Mouse (Mus musculus) heart, adult 8-10 months (tissue): ENCODE results near the gene Clec2d. TPM values are rescaled to one million over a fixed set of nuclear protein-coding genes. Genes with fewer than 3 reads are reported as not detected.
"Not testable (repeated sequence)": the region's sequence is repeated elsewhere in the genome, so short reads cannot be mapped to it uniquely, and the experiment has no call there.

Experiments
- DNase-seq: peaks from one replicate; pipeline ENCODE4 v3.0.0; 2022; ENCODE audit warnings: low spot score
- total RNA-seq, 4 experiments: library from RNA; stranded (reverse); gene quantifications; 2 replicates each; pipeline ENCODE4 v1.2.4; 2022

Clec2d gene
- total RNA-seq, 4 experiments from 2014 or later = 28.4 to 43.3 (median 34.1) TPM

DNA sequence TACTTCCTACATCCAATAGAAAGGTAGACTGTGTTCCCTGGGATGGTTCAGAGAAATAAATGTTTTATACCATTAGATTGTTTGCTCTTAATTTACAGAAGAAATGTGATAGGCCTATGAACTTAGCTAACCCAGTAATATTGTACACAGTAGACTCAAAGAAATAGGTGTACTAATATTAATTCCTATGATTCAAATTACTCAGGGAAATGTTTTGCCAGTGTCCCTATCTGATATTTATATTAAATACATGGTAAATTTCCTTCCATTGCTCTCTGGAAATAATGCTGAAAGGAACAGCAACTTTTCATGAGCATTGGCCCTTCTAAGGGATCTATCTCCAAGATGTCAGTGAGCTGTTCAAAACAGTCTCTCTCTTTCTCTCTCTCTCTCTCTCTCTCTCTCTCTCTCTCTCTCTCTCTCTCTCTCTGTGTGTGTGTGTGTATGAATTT is 6.8 kb downstream of the Clec2d start:
- DNase-seq = no peak

DNA sequence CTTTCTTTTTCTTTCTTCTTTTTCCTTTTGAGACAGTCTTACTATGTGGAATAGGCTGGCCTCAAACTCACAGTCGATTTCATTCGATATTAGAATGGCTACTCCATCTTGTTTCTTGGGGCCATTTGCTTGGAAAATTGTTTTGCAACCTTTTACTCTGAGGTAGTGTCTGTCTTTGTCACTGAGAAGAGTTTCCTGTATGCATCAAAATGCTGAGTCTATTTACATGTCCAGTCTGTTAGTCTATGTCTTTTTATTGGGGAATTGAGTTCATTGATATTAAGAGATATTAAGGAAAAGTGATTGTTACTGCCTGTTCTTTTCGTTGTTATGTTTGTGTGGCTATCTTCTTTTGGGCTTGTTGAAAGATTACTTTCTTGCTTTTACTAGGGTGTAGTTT is 7.4 kb downstream of the Clec2d start:
- not testable (repeated sequence) for DNase-seq

DNA sequence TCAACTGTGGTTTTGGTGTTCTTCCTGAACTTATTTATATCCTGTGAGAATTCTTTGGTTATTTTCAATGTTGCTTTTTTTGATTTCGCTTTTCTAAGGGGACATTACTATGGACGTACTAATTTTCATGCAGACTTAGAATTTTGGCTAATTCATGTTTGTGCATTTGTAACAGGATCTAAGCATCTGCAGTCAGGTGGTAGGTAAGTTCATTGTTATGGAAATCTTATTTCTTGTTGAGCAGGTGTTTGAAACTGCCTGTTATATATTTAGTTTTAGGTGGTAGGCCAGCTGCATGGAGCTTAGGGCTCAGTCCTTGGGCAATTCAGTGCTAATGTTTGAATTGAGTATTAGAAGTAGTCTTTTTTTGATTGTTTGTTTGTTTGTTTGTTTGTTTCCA is 13.0 kb downstream of the Clec2d start:
- no peak for DNase-seq

DNA sequence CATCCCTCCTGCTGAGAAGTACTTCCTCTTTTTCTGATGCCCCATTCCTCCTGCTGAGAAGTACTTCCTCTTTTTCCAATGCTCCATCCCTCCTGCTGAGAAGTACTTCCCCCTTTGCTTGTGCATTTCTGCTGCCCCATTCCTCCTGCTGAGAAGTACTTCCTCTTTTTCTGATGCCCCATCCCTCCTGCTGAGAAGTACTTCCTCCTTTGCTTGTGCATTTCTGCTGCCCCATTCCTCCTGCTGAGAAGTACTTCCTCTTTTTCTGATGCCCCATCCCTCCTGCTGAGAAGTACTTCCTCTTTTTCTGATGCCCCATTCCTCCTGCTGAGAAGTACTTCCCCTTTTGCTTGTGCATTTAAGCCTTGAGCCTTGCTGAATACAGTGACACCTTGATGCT is 19.7 kb downstream of the Clec2d start:
- not testable (repeated sequence) for DNase-seq

DNA sequence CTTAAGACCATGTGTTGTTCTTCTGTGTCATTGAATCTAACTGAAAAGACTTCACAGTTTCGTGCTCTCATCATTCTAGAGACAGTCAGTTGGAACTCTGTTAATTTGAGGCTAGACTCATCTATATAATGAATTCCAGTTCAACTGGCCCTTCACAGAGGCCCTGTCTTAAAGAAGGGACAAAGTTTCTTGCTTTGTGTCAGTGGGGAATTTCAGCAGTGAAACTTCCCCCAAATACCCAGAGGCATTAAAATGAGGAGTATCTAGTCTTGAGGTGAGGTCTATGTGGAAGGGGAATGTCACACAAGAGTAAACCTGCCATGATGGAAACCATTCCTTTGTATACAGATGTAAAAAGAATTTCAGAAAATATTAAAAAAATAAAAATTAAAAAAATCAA is 21.9 kb downstream of the Clec2d start:
- DNase-seq = no peak

DNA sequence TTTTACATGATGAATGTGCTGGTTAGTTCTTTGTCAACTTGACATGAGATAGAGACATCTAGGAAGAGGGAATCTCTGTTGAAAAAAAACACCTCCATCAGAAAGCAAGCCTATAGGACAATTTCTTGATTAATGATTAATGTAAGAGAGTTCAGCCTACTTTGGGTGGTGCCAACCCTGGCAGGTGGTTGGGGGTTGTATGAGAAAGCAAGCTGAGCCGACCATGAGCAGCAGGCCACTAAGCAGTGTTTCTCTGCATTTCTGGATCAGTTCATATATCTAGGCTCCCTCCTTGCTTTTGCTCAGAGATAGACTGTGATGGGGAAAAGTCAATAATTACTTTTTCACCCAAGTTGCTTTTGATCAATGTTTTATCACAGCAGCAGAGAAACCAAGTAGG is 23.9 kb downstream of the Clec2d start:
- DNase-seq = no peak

DNA sequence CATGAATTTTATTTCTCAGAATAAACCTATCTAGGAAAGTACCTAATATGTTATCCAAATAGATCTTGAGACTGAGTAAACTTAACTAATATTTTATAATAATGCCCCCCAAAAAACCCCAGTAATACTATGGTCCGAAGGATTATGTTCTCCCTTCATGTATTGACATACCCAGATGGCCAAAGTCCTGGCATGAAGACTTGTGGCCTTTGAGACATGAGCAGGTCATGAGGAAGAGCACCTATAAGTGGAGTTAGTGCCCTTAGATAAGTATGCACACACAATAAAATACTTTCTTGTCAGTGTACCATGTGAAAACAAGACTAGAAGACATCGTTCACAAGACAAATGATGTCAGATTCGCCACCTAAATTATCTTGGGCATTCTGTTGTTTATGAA is 24.4 kb downstream of the Clec2d start:
- no peak for DNase-seq

DNA sequence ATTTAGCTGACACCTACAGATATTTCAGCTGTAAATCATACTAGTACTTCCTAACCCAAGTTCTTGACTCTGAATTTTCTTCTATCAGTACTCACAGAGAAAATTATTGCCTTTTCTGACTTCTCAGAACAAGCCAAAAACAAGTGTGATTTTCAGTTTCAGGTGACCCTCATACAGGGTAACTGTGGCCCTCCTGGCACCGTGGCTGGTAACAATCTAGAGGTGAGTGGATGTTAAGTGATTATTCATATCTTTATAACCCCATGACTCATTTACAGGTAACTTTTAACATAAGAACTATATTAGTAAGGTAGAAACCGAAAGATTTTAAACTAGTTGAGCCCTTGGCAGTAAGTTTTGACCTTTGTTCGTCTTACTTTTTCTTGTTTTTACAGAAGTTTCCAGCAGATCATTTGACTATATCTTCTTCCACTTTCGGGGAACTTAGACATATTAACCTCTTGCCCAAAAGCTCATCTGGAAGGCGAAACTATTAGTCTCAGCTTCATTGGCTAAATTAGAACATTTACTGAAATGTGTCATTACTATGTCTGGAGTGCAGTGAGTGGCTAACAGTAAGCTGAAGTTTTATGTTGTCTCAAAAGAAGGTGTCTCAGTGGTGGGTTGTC is 28.6 kb downstream of the Clec2d start:
- DNase-seq = no peak

DNA sequence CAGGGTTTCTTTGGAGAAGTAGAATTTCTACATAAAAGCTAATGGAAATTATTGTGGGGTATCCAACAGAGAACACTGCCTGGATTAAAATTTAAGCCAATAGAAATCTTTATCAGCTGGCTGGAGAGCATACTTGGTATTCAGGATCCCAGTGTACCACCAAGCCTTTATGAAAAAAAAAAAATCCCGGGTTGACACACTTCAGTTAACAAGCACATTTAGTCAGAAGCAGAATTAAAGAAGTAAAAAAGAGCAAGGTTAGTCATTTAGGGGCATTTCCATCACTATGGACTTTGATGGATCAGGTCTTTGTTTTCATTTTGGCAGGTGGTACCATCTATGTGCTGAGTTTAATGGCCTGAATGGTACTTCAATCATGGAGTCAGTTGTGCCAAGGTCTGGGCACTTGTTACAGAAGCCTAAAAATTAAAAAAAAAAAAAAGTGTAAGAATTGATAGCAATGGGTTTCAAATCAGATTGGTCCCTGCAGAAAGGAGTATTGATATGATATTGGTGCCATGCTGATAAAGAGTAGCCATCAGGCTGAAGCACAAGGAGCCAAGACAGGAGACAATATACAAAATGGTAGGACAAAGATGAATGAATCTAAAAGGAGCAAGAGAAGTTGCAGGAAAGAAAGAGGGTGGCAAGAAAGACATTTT is 29.5 kb downstream of the Clec2d start:
- no peak for DNase-seq

DNA sequence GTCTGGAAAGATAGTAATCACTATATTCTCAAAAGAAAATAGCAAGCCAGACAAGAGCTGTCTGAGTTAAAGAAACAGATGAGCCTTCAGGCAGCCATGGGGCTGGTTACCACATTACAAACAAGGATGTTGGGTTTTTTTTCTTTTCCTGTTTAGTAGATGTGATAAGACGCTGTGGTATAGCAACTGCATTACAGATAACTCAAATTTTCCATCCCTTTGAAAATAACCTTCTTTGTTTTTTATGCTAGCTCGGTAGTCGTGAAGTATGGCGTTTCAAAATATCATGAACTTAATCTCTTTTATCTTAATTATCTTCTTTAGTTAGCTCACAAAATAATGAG is 30.0 kb downstream of the Clec2d start:
- no peak for DNase-seq

DNA sequence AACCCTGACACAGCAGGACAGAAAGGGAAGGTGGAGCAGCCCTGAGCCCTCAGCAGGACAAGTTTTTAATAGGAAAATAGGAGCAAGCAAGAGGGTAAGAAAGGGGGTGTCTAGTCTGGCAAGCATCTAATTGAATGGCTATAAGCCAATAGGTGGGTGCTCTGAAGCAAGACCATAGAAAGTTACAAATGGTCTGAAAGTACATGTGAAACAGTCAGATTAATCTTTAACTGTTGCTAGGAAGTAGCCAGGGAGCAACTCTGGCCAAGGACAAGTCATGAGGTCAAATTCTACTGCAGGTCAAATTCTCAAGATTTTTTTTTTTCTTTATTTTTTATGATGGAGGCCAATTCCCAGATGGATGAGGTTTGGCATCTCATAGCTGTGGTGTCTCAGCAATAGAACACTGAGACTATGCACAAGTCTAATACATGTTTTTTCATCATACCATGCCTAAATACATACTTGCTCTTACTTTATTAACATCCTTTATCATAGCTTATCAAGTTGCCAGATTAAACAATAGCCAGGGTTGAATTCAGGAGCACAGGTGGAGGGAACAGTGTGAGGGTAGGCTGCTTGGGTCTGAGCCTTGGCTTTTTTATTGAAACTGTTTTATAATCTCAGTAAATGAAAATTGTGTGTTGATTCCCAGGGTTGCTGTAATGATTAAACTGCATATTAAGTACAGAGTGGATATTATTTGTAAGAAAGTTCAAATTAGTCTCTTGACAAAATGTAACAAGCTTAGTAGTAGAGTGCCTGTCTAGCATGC is 32.2 kb downstream of the Clec2d start:
- no peak for DNase-seq

DNA sequence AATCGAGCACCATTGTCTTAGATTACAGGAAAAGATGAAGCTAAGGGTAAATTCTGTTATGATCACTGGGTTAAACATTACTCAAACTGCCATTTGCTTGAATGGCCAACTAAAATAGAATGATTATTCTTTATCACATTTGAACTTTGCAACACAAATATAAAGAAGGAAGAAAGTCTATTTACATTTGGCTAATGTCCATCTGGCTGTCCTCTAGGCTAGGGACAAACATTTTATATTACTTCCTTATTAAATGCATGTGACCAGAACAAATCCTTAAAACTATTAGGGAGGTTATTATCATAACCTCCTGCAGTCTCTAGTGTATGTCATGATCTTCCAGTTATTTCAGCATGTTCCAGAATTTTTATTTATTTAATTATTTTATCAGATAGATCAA is 33.1 kb downstream of the Clec2d start:
- DNase-seq = no peak

DNA sequence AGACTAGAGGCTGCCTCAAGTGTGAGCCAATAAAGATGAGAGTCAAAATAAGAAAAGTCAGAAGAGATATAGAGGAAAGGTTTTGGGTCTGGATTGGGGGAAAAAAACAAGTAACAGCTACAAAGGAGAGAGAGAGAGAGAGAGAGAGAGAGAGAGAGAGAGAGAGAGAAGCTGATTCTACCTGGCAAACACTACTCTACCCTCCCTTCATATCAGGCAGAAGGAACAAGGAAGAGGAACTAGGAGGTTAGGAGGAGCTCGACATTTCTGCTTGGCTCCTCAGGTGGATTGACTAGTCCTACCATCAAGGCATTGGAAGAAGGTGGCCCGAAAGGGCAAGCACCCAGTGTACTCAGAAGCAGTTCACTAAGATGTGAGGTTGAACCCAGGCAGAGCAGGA is 33.8 kb downstream of the Clec2d start:
- no peak for DNase-seq

DNA sequence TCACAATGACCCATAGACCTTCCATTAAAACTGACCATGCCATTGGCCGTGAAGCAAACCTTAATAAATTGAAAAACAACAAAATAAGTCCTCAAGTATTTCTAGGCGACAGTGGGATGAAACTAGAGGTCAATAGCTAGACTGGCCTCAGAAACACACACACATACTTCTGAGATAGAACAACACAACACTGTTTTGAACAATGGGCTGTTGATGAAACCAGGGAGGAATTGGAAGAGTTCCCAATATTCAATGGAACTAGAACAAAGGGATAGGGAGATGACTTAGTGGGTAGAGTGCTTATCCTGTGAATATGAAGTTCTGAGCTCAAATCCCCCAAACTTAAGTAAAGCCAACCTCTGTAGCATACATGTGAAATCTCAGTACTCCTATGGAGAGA is 34.6 kb downstream of the Clec2d start:
- DNase-seq = no peak

DNA sequence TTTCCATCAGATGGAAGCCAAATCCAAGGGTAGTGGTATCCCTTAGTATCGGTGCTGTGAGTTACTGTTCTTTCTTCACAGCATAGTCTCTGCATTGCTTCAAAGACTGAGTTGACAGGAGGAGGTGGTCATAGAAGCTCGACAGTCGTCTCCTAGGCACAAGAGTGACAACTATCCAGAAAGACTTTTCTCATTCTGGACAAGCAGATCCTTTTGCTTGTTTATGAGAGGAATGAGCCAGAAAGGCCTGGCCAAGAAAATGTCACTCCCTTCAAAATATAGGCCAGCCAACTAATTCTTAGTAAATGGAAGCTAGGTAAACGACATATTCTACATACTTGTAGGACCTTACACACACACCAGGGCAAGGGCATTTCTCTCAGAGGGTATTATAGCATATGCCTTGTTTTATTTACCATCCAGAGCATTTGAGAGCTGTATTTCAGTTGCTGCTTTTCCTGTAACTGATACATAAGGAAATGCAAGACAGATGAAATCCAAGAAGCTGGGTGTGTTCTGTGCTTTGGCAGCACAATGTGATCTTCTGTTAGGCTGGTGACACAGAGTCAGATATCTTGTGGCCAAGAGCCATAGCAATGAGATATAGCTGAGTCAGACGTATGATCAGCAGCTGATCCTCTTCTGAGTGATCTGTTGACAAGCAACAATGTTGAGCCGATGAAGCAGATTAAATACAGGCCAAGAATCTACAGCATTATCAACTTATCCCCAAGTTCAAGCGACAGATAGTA is 35.6 kb downstream of the Clec2d start:
- peak; percentile 81 for DNase-seq

DNA sequence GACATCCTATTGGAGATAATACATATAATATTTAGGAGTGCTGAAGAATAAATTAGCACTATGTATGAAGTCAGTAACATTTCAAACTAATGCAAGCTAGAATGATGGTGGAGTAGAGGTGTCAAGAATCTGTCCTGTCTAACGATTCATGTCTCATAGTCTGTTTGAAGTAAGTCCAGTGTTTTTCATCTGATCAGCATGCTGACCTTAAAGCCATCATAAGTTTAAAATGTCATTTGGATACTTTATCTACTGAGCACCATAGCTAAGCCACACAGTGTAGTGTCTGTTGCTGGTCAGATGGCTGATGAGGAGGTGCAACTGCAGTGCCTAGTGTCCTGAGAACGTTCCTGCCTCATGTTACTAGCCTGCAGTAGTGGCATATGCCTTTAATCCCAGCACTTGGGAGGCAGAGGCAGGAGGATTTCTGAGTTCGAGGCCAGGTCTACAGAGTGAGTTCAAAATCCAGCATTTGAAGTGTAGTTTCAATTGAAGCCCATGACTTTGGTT is 36.4 kb downstream of the Clec2d start:
- no peak for DNase-seq

DNA sequence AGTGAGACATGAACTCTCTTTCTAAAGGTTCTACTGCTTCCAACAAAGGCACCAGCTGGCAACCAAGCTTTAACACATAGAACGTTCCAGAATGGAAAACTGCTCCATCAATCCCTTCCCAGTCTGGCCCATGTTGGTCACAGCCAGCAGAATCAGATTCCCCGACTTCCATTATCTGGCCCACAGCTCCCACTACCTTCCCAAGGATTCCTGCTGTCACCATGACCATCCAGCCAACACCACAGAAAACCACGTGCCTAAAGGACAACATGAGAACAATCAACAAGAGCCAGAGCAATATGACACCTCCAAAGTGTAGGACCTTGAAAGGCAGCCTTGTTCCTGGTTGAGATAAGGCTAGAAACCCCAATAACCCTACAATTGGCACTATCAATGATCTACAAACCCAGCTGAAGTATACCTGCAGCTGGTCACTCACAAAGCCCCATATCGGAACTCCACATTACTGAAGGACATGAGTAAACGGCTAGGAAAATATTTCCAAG is 37.8 kb downstream of the Clec2d start:
- no peak for DNase-seq

DNA sequence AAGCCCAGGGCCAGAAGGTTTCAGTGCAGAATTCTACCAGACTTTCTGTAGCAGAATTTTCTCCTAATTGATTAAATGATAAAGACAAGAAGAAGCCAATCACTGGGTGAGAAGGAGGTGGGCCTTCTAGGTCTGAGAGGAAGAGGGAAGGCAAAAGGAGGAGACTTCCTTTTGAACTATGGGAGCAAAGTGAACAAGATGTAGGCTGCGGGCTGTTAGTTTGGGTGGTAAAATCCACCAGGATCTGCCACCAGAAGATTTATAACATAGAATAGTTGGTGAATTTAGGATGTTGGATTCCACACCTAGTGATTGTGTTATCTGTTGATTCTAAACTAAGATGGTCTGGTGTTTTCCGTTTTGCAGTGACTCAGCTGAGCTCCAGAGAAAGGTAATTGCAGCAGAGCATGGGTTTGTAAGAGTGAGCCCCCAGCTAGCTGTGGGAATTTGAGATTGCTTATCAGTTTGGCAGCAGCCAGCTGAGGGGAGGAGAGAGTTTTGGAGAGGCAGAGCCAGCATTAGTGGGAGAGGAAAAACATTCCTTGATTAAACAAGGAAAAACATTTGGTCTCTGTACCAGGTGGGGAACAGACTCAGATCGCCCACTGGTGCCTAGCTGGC is 39.6 kb downstream of the Clec2d start:
- no peak for DNase-seq

DNA sequence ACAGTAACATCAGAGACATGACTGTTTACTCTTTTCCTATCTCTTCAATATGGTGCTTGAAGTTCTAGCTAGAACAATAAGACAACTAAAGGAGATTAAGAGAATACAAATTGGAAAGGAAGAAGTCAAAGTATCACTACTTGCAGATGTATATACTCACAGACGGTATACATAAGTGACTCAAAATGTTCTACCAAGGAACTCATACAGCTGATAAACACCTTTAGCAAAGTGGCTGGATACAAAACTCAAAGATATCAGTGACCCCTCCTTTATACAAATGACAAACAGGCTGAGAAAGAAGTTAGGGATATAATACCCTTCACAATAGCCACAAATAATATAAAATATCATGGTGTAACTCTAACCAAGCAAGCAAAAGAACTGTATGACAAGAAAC is 40.6 kb downstream of the Clec2d start:
- no peak for DNase-seq

DNA sequence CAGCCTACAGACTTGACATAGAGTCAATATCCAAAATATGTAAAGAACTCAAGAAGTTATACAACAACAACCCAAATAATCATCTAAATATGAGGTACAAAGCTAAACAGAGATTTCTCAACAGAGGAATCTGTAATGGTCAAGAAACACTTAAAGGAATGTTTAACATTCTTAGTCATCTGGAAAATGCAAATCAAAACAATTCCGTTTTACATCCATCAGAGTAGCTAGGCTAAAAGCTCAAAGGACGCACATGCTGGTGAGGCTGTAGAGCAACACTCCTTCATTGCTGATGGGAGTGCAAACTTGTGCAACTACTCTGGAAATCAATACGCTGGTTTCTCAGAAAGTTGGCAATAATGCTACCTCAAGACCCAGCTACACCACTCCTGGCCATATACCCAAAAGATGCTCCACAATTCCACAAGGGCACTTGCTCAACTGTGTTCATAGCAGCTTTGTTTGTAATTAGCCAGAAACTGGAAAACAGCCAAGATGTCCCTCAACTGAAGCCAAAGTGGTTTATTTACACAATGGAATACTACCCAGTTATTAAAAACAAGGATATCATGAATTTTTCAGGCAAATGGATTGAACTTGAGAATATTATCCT is 41.9 kb downstream of the Clec2d start:
- no peak for DNase-seq

DNA sequence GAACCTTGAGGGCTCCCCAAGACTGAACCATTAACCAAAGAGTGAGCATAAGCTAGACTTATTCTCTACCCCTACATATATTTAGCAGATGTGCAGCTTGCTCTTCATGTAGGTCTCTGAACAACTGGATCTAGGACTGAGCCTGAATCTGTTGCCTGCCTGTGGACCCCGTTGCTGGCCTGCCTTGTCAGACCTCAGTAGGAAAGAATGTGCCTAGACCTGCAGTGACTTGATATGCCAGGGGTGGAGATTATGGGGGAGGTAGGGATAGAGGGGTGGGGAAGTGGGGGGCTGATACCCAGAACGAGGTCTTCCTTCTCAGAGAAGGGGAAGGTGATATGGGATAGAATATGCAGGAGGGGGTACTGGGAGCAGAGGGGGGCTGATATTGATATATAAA is 43.2 kb downstream of the Clec2d start:
- DNase-seq = no peak
